Mouse (Mus musculus) thymus, adult 2 months (tissue): Measurements from ENCODE around the gene Kctd21. TPM values are rescaled to one million over a fixed set of nuclear protein-coding genes. Genes with fewer than 3 reads are reported as not detected.

Source experiments
- DNase-seq: peaks from one replicate; pipeline ENCODE4 v3.0.0; 2021
- H3K27ac ChIP-seq: fragments of 200-500 bp; 2 replicates; pipeline ENCODE4 v1.5.1; 2012; ENCODE audit warnings: low read length, control low read depth; ENCODE audit not compliant: control insufficient read depth, insufficient read depth
- H3K27me3 ChIP-seq: fragments of 200-500 bp; 2 replicates; pipeline ENCODE4 v1.6.1; 2012; ENCODE audit warnings: mild to moderate bottlenecking, low read length, moderate library complexity, mixed read lengths; ENCODE audit not compliant: control insufficient read depth, insufficient read depth
- H3K36me3 ChIP-seq: fragments of 200-500 bp; 2 replicates; pipeline ENCODE4 v1.6.1; 2012; ENCODE audit warnings: mild to moderate bottlenecking, low read length, moderate library complexity; ENCODE audit not compliant: control insufficient read depth, insufficient read depth
- H3K4me1 ChIP-seq: fragments of 200-500 bp; replicated peaks from 2 replicates; pipeline ENCODE4 v1.6.1; 2012; ENCODE audit warnings: low read length; ENCODE audit not compliant: control insufficient read depth, insufficient read depth
- H3K4me3 ChIP-seq: fragments of 200-500 bp; 2 replicates; pipeline ENCODE4 v1.5.1; 2012; ENCODE audit warnings: mild to moderate bottlenecking, low read length, control low read depth, moderate library complexity; ENCODE audit not compliant: control insufficient read depth, insufficient read depth
- CTCF ChIP-seq: fragments of 200-500 bp; IDR thresholded peaks from 2 replicates; pipeline ENCODE4 v1.5.1; 2012; ENCODE audit warnings: mild to moderate bottlenecking, control low read depth, low read length, moderate library complexity, borderline replicate concordance; ENCODE audit not compliant: control insufficient read depth, poor library complexity, insufficient read depth; ENCODE audit errors: extremely low read depth
- POLR2A ChIP-seq: fragments of 200-500 bp; IDR thresholded peaks from 2 replicates; pipeline ENCODE4 v1.6.1; 2012; ENCODE audit warnings: mild to moderate bottlenecking, low read length, control low read depth, moderate library complexity; ENCODE audit not compliant: control insufficient read depth, poor library complexity, insufficient read depth; ENCODE audit errors: extremely low read depth
- WGBS: fragments of 180-500 bp; shearing (Covaris S2); methylation state at CpG from one replicate; pipeline ENCODE4 v1.1.7; 2018; 5-methylcytosine and 5-hydroxymethylcytosine counted together
- polyA plus RNA-seq: library from polyadenylated mRNA; depleted of rRNA; stranded (reverse); fragments of >200 nt; gene quantifications from 2 replicates; pipeline ENCODE4 v1.2.3, GENCODE M21; 2012

Gene Kctd21
- polyA plus RNA-seq, 1 experiment, result 4.3 TPM

- no peak overlapping the region for H3K27ac ChIP-seq
- H3K4me1 ChIP-seq, result no peaks in the 10 kb centered on the region
- H3K27me3 ChIP-seq, result no peaks in the 10 kb centered on the region
- TF ChIP-seq POLR2A, result no peak
- TF ChIP-seq CTCF, result no peak
- H3K36me3 ChIP-seq, result no peaks in the 10 kb centered on the region
- WGBS, result 97% methylated on average over 6 of the region's 6 CpGs
- no peak overlapping the region for H3K4me3 ChIP-seq
- DNase-seq, result no peak
These were observed 21.2 kb downstream of the Kctd21 start for GRCm38 (mm10) chr7:97353356-97353755.

- Histone ChIP-seq H3K4me1 (no peaks in the 10 kb centered on the region), H3K36me3 (no peaks in the 10 kb centered on the region), H3K27ac (peak overlapping the region; percentile 66), H3K27me3 (no peaks in the 10 kb centered on the region), H3K4me3 (no peak overlapping the region)
- no peak for TF ChIP-seq CTCF
- no peak for TF ChIP-seq POLR2A
- DNase-seq, result no peak
- WGBS, result 63% methylated on average over 13 of the region's 13 CpGs
These were observed 23.1 kb downstream of the Kctd21 start for GRCm38 (mm10) chr7:97355068-97355841.

- Histone ChIP-seq H3K4me1 (no peaks in the 10 kb centered on the region), H3K4me3 (no peak overlapping the region), H3K27me3 (no peaks in the 10 kb centered on the region), H3K27ac (0 out of 2 replicates have a peak overlapping the region, but pooled peaks have one; percentile 7), H3K36me3 (no peaks in the 10 kb centered on the region)
- 82% methylated on average over 5 of the region's 5 CpGs for WGBS
- TF ChIP-seq CTCF (no peak), POLR2A (no peak)
- DNase-seq, result no peak
These were observed 24.1 kb downstream of the Kctd21 start for GRCm38 (mm10) chr7:97356253-97356652.

GRCm38 (mm10) chr7:97356875-97357276 is 24.7 kb downstream of the Kctd21 start:
- no peak for DNase-seq
- 74% methylated on average over 5 of the region's 5 CpGs for WGBS
- H3K27ac ChIP-seq, result peak overlapping the region; percentile 32; the same call in 1 of the 2 replicates
- no peaks in the 10 kb centered on the region for H3K4me1 ChIP-seq
- H3K36me3 ChIP-seq, result no peaks in the 10 kb centered on the region
- no peak overlapping the region for H3K4me3 ChIP-seq
- H3K27me3 ChIP-seq, result no peaks in the 10 kb centered on the region
- TF ChIP-seq POLR2A, result no peak
- no peak for TF ChIP-seq CTCF

- H3K27ac ChIP-seq, result no peak overlapping the region
- H3K27me3 ChIP-seq, result no peaks in the 10 kb centered on the region
- no peaks in the 10 kb centered on the region for H3K4me1 ChIP-seq
- DNase-seq, result no peak
- no peaks in the 10 kb centered on the region for H3K36me3 ChIP-seq
- H3K4me3 ChIP-seq, result no peak overlapping the region
- TF ChIP-seq POLR2A (no peak), CTCF (no peak)
- 85% methylated on average over 3 of the region's 3 CpGs for WGBS
These were observed 25.7 kb downstream of the Kctd21 start for GRCm38 (mm10) chr7:97357840-97358239.

GRCm38 (mm10) chr7:97358347-97358746 is 26.2 kb downstream of the Kctd21 start:
- no peaks in the 10 kb centered on the region for H3K27me3 ChIP-seq
- H3K36me3 ChIP-seq, result no peaks in the 10 kb centered on the region
- no peaks in the 10 kb centered on the region for H3K4me1 ChIP-seq
- no peak for TF ChIP-seq POLR2A
- no peak for TF ChIP-seq CTCF
- WGBS, result 80% methylated on average over 4 of the region's 4 CpGs
- no peak overlapping the region for H3K27ac ChIP-seq
- no peak overlapping the region for H3K4me3 ChIP-seq
- DNase-seq, result no peak

- Histone ChIP-seq H3K27me3 (no peaks in the 10 kb centered on the region), H3K4me1 (no peaks in the 10 kb centered on the region), H3K4me3 (no peak overlapping the region), H3K36me3 (no peaks in the 10 kb centered on the region), H3K27ac (no peak overlapping the region)
- DNase-seq, result no peak
- WGBS, result 96% methylated on average over 5 of the region's 5 CpGs
- TF ChIP-seq POLR2A, result no peak
- no peak for TF ChIP-seq CTCF
These were observed 28.0 kb downstream of the Kctd21 start for GRCm38 (mm10) chr7:97360166-97360565.
